Mouse (Mus musculus): ENCODE results near the gene Tns1.

Gene Tns1

GRCm38 (mm10) chr1:73862323-73863073, 261.8 kb downstream of the Tns1 start:
- DNase-seq (ENCODE audit: low read depth, low spot score): peak; percentile 30

DNA sequence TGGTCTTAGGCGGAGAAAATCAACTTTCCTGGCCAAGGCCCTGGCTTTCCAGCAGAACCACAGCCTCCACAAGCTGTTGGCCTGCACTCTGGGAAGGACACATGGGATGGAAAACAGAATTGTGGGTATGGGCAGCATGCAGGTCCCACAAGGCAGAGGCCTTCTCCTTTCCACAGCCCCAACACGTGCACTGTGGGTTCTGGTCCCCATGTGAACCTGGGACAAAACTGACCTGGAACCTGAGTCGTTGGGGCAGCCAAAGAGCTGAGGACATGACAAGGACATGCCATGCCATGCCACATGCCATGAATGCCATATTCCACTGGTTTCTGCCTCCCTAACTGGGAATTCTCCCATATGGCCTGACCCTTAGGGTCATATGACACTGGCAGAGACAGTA, 263.8 kb downstream of the Tns1 start:
- DNase-seq (ENCODE audit: low read depth, low spot score): no peak
